Mouse (Mus musculus) lung, embryonic 14.5 days (tissue): ENCODE results near the gene Trappc6a. TPM values are rescaled to one million over a fixed set of nuclear protein-coding genes. Genes with fewer than 3 reads are reported as not detected.

ENCODE experiments used
- ATAC-seq: fragments of 200-750 bp; cut with Nextera tagmentation; 2 replicates; pipeline ENCODE4 v1.8.0; 2017; ENCODE audit warnings: mild to moderate bottlenecking, moderate TSS enrichment, moderate library complexity; ENCODE audit not compliant: insufficient read depth
- DNase-seq: peaks from one replicate; pipeline ENCODE4 v3.0.0-alpha.2; 2015
- H3K27ac ChIP-seq: fragments of 300-500 bp; sonication (generic); 2 replicates; pipeline ENCODE4 v1.5.1; 2014; ENCODE audit warnings: low read depth, mild to moderate bottlenecking, moderate library complexity
- H3K27me3 ChIP-seq: fragments of 300-500 bp; sonication (generic); 2 replicates; pipeline ENCODE4 v1.6.1; 2014; ENCODE audit warnings: low read length, control low read depth; ENCODE audit not compliant: insufficient read depth
- H3K36me3 ChIP-seq: fragments of 300-500 bp; sonication (generic); 2 replicates; pipeline ENCODE4 v1.6.1; 2014; ENCODE audit warnings: control low read depth; ENCODE audit not compliant: insufficient read depth
- H3K4me1 ChIP-seq: fragments of 300-500 bp; sonication (generic); 2 replicates; pipeline ENCODE4 v1.6.1; 2014; ENCODE audit warnings: antibody characterized with exemption, control low read depth; ENCODE audit not compliant: insufficient read depth
- H3K4me2 ChIP-seq: fragments of 300-500 bp; sonication (generic); 2 replicates; pipeline ENCODE4 v1.6.1; 2014; ENCODE audit warnings: mild to moderate bottlenecking
- H3K4me3 ChIP-seq: fragments of 300-500 bp; sonication (generic); 2 replicates; pipeline ENCODE4 v1.5.1; 2014; ENCODE audit warnings: low read depth, low read length
- H3K9ac ChIP-seq: fragments of 300-500 bp; sonication (generic); 2 replicates; pipeline ENCODE4 v1.6.1; 2014
- H3K9me3 ChIP-seq: fragments of 300-500 bp; sonication (generic); 2 replicates; pipeline ENCODE4 v1.6.1; 2016; ENCODE audit warnings: low read depth, low read length, control low read depth
- CTCF ChIP-seq: IDR thresholded peaks from 2 replicates; pipeline ENCODE4 v1.5.1; 2016; ENCODE audit warnings: antibody characterized with exemption, low read depth
- WGBS: fragments of 180-500 bp; shearing (Covaris S2); extraction: QIAGEN DNeasy Blood & Tissue Kit; methylation state at CpG from one replicate; pipeline ENCODE4 v1.1.7; 2014; 5-methylcytosine and 5-hydroxymethylcytosine counted together
- polyA plus RNA-seq: library from polyadenylated mRNA; unstranded; fragments of >200 nt; fragmentation: Nextera tagmentation; extraction: Ambion mirVana; gene quantifications from 2 replicates; pipeline ENCODE4 v1.2.1, GENCODE M21; 2014

Trappc6a gene
- polyA plus RNA-seq, 1 experiment from 2014 or later, result 83.5 TPM

DNA sequence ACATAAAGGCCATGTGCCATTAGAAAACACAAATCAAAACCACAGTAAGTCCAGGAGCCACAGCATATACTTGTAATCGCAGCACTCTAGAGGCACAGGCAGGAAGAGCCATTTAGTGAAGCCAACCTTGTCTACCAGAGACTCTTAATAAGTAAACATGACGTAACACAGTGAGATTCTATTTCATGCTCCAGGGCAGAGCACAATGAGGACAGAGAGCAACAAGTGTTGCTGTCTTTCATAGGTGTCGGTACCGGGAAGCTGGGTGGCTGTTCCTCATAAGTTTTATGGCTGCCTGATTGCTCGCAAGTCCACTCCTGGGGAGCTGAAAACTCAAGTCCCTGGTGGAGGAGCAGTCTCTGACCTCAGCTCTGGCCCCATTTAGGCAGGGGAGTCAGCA lies 43.4 kb downstream of the Trappc6a start:
- Histone ChIP-seq H3K36me3 (peaks cover 38% of the 10 kb centered on the region), H3K4me1 (peaks cover 5% of the 10 kb centered on the region), H3K27me3 (no peaks in the 10 kb centered on the region), H3K27ac (no peak overlapping the region), H3K9ac (no peak overlapping the region), H3K4me2 (no peak overlapping the region), H3K4me3 (no peak overlapping the region), H3K9me3 (no peaks in the 10 kb centered on the region)
- no peak for TF ChIP-seq CTCF
- ATAC-seq, result no peak
- DNase-seq, result no peak
- 84% methylated on average over 5 of the region's 5 CpGs for WGBS

DNA sequence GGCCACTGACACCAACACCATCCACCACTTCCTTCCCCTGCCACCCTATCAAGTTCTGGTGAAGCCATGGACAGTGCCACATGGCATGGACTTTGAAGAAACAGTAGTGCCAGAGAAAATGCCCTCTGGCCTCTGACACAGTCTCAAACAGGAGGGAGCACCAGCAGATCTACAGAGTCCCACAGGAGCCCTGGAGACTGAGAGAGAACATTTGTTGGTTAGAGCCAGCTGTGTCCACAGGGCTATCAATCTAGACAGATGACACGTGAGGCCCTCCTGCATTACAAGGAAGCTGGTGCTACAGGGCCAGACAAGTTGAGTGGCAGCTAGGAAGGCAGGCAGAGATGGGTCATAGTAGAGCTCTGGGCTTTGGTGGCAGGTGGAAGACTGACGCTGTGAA lies 44.2 kb downstream of the Trappc6a start:
- 42% methylated on average over 2 of the region's 2 CpGs for WGBS
- no peak for TF ChIP-seq CTCF
- Histone ChIP-seq H3K27ac (no peak overlapping the region), H3K4me2 (no peak overlapping the region), H3K4me3 (no peak overlapping the region), H3K4me1 (no peaks in the 10 kb centered on the region; the same call in 1 of the 2 replicates), H3K9me3 (no peaks in the 10 kb centered on the region), H3K36me3 (peaks cover 35% of the 10 kb centered on the region), H3K27me3 (no peaks in the 10 kb centered on the region), H3K9ac (no peak overlapping the region)
- ATAC-seq, result no peak
- no peak for DNase-seq

DNA sequence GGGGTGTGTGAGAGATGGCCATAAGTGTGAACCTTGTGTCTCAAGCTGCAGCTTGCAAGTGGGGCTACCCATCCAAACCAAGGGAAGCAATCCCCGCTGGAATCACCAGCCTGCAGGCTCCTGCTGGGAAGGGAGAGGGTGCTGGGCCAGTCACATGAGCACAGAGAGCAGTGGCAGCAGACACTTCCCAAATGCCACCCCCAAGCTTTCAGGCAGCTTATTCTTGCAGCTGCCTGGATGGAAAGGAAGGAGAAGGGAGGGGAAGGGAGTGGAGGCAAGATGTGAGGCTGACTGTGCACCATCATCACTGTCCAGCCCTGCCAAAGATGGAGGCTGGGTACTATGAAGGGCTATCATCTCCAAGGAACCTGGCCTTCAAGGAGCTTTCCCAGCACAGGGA lies 46.0 kb downstream of the Trappc6a start:
- H3K27me3 ChIP-seq, result no peaks in the 10 kb centered on the region
- H3K4me3 ChIP-seq, result no peak overlapping the region
- ATAC-seq (no peak), DNase-seq (no peak)
- WGBS, result 55% methylated on average over 1 of the region's 1 CpGs
- H3K9ac ChIP-seq, result no peak overlapping the region
- no peak overlapping the region for H3K4me2 ChIP-seq
- no peak overlapping the region for H3K27ac ChIP-seq
- no peak for TF ChIP-seq CTCF
- H3K9me3 ChIP-seq, result no peaks in the 10 kb centered on the region
- no peaks in the 10 kb centered on the region for H3K4me1 ChIP-seq
- H3K36me3 ChIP-seq, result peaks cover 40% of the 10 kb centered on the region

DNA sequence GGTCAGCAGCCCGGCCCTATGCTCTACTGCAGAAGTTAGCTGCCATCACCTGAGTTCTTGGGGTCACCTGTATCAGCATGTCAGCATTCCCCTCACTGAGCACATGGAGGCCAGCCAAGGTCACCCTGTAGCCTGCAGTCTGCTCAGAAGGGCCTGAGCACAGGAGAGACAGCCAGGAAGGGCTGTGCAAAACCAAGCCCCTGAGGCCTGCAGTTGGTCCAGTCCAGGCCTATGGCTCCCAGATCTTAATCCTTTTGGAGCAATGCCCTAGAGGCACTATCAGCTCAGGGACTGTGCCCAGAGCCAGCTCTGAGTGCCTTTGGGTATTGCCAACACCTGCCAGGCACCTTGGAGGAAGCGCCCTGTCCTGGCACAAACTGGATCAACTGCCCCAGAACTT lies 48.9 kb downstream of the Trappc6a start:
- TF ChIP-seq CTCF, result no peak
- H3K4me3 ChIP-seq, result no peak overlapping the region
- H3K4me1 ChIP-seq, result peaks cover 5% of the 10 kb centered on the region; the same call in 1 of the 2 replicates
- ATAC-seq (no peak), DNase-seq (no peak)
- H3K4me2 ChIP-seq, result no peak overlapping the region
- H3K9me3 ChIP-seq, result no peaks in the 10 kb centered on the region
- WGBS, result 90% methylated on average over 2 of the region's 2 CpGs
- no peak overlapping the region for H3K9ac ChIP-seq
- H3K36me3 ChIP-seq, result peaks cover 38% of the 10 kb centered on the region
- no peak overlapping the region for H3K27ac ChIP-seq
- no peaks in the 10 kb centered on the region for H3K27me3 ChIP-seq

DNA sequence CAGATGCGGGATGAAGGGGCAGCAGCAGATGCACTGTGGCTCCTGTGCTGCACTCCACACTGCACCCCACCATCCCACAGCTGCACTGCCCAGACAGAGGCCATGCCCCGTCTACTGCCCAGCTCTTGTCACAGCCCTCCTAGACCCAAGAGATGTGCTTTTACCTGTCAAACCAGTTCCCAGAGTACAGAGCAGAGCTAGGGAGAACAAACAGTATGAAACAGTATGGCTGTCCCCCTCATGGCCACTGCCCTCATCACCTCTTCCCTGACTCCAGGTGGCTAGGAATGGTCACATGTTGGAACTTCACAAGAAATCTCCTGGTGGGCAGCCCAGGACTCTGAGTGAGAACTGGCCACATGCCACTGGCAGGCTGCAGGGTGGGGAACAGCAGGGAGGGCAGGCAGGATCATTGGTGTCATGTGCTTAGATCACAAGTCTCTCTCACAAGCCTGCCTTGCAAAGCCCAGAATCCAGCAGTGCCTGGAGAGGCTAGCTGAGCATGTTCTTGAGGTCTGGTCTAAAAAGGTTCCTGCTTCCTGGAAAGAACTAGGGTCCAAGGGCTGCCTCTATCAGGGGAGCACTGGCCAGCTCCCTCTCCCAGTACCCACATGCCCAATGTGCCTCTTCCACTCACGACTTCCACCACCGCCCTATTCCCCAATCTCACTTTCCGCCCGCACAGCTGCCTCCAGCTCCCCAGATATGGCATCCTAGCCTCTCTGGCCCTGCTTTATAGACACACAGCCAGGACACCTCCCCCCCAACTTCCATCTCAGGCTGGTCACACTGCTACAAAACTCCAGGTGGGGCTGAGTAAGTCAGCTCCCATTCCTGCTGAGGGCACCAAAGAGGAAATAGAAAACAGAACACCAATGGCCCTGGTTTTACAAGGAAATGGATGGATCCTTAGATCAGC lies 50.0 kb downstream of the Trappc6a start:
- H3K9ac ChIP-seq, result 0 out of 2 replicates have a peak overlapping the region, but pooled peaks have one; percentile 6
- H3K27me3 ChIP-seq, result no peaks in the 10 kb centered on the region
- peaks cover 5% of the 10 kb centered on the region; the same call in 1 of the 2 replicates for H3K4me1 ChIP-seq
- no peak for TF ChIP-seq CTCF
- peaks cover 30% of the 10 kb centered on the region for H3K36me3 ChIP-seq
- H3K4me3 ChIP-seq, result no peak overlapping the region
- 88% methylated on average over 6 of the region's 6 CpGs for WGBS
- H3K4me2 ChIP-seq, result 0 out of 2 replicates have a peak overlapping the region, but pooled peaks have one; percentile 15
- no peak; the same call in 1 of the 2 replicates for ATAC-seq
- no peaks in the 10 kb centered on the region for H3K9me3 ChIP-seq
- DNase-seq, result no peak
- H3K27ac ChIP-seq, result peak overlapping the region; percentile 36; the same call in 1 of the 2 replicates

DNA sequence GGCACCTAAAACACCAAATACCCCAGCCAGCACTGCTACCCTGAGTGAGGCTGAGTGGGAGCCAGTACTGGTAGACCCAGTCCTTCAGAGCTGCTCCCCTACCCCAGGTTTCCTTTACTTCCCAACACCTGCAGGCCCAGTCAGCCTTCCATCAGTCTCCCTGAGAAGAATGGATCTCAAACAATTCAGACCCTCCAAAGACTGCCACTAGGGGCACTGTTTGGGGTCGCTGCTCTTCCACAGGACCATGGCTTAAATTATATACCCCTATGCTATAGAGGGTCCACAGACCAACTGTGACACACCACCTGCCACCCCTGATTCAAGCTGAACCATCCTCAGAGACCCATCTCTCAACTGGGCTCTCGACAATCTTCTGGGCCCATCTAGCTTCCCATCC lies 50.8 kb downstream of the Trappc6a start:
- ATAC-seq, result no peak
- no peak overlapping the region for H3K4me3 ChIP-seq
- peaks cover 23% of the 10 kb centered on the region for H3K36me3 ChIP-seq
- peak overlapping the region; percentile 99 for H3K4me2 ChIP-seq
- TF ChIP-seq CTCF, result peak; percentile 70
- no peak overlapping the region for H3K27ac ChIP-seq
- no peaks in the 10 kb centered on the region for H3K27me3 ChIP-seq
- H3K9me3 ChIP-seq, result no peaks in the 10 kb centered on the region
- WGBS, result 33% methylated on average over 2 of the region's 2 CpGs
- peaks cover 5% of the 10 kb centered on the region; the same call in 1 of the 2 replicates for H3K4me1 ChIP-seq
- peak; percentile 60 for DNase-seq
- H3K9ac ChIP-seq, result no peak overlapping the region
